Mouse (Mus musculus) forebrain, postnatal 0 days (tissue): Measurements from ENCODE around the gene Tmprss11c. TPM values are rescaled to one million over a fixed set of nuclear protein-coding genes. Genes with fewer than 3 reads are reported as not detected.
"Not testable (repeated sequence)": the region's sequence is repeated elsewhere in the genome, so short reads cannot be mapped to it uniquely, and the experiment has no call there.

Experiments used
- ATAC-seq: fragments of 200-750 bp; cut with Nextera tagmentation; 2 replicates; pipeline ENCODE4 v1.8.0; 2017; ENCODE audit warnings: mild to moderate bottlenecking, moderate library complexity
- DNase-seq: peaks from one replicate; pipeline ENCODE4 v3.0.0-alpha.2; 2015
- H3K27ac ChIP-seq: fragments of 300-500 bp; sonication (generic); 2 replicates; pipeline ENCODE4 v1.5.1; 2014; ENCODE audit warnings: low read depth, mild to moderate bottlenecking, antibody characterized with exemption, low read length, moderate library complexity, mixed read lengths
- H3K27me3 ChIP-seq: fragments of 300-500 bp; sonication (generic); 2 replicates; pipeline ENCODE4 v1.6.1; 2014; ENCODE audit warnings: mild to moderate bottlenecking, low read length, mixed read lengths; ENCODE audit not compliant: insufficient read depth
- H3K36me3 ChIP-seq: fragments of 300-500 bp; sonication (generic); 2 replicates; pipeline ENCODE4 v1.6.1; 2014; ENCODE audit warnings: mild to moderate bottlenecking, moderate library complexity; ENCODE audit not compliant: insufficient read depth
- H3K4me1 ChIP-seq: fragments of 300-500 bp; sonication (generic); 2 replicates; pipeline ENCODE4 v1.6.1; 2014; ENCODE audit warnings: antibody characterized with exemption; ENCODE audit not compliant: insufficient read depth
- H3K4me2 ChIP-seq: fragments of 300-500 bp; sonication (generic); 2 replicates; pipeline ENCODE4 v1.6.1; 2014; ENCODE audit warnings: low read depth, mild to moderate bottlenecking, moderate library complexity
- H3K4me3 ChIP-seq: fragments of 300-500 bp; sonication (generic); 2 replicates; pipeline ENCODE4 v1.5.1; 2014; ENCODE audit warnings: low read depth, low read length, mixed read lengths
- H3K9ac ChIP-seq: fragments of 300-500 bp; sonication (generic); 2 replicates; pipeline ENCODE4 v1.6.1; 2014; ENCODE audit warnings: mild to moderate bottlenecking
- H3K9me3 ChIP-seq: fragments of 300-500 bp; sonication (generic); 2 replicates; pipeline ENCODE4 v1.6.1; 2016; ENCODE audit warnings: low read length
- CTCF ChIP-seq: sonication (generic); IDR thresholded peaks from 2 replicates; pipeline ENCODE4 v1.5.1; 2016; ENCODE audit warnings: antibody characterized with exemption, control low read depth, low read depth
- WGBS: fragments of 180-500 bp; shearing (Covaris S2); extraction: QIAGEN DNeasy Blood & Tissue Kit; methylation state at CpG from one replicate; pipeline ENCODE4 v1.1.7; 2014; 5-methylcytosine and 5-hydroxymethylcytosine counted together
- polyA plus RNA-seq: library from polyadenylated mRNA; unstranded; fragments of >200 nt; fragmentation: Nextera tagmentation; extraction: Ambion mirVana; gene quantifications from 2 replicates; pipeline ENCODE4 v1.2.1, GENCODE M21; 2015
- total RNA-seq: library from RNA; depleted of rRNA; stranded (reverse); fragments of >200 nt; gene quantifications from 2 replicates; pipeline ENCODE4 v1.2.3, GENCODE M21; 2014; rRNA removed

The Tmprss11c gene
- not detected in 2 replicates for total RNA-seq
- not detected in 2 replicates for polyA plus RNA-seq

DNA sequence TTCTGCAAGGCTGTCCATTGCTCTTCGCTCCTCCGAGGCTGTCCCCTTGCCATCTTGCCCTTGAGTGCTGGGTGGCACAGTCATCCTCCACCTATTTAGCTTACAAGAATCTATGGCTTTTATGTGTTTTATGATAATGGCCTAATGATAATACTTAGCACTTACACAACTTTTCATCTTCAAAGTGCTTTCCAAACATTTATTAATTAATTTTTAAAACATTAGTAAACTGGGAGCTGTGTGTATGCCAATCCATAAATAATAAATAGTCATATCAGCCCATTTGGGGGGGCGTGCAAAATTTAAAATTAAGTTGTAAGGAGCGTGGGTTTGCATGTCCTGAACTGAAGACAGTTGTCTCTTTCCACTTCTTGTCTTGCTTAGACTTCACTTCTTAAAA is at the start of gene Tmprss11c:
Gene Tmprss11c, minus strand, starts transcription at position 101 of the 400 bp plus-strand sequence.
- TF ChIP-seq CTCF = no peak
- Histone ChIP-seq H3K27ac (no peak within 1 kb of the TSS), H3K9ac (no peak within 1 kb of the TSS), H3K9me3 (no peaks in the 10 kb centered on the region), H3K4me1 (no peaks in the 10 kb centered on the region), H3K27me3 (no peaks in the 10 kb centered on the region), H3K36me3 (no peaks in the 10 kb centered on the region), H3K4me3 (no peak within 1 kb of the TSS), H3K4me2 (no peak within 1 kb of the TSS)
- ATAC-seq (no peak), DNase-seq (no peak)
- 89% methylated on average over 4 of the region's 4 CpGs for WGBS

DNA sequence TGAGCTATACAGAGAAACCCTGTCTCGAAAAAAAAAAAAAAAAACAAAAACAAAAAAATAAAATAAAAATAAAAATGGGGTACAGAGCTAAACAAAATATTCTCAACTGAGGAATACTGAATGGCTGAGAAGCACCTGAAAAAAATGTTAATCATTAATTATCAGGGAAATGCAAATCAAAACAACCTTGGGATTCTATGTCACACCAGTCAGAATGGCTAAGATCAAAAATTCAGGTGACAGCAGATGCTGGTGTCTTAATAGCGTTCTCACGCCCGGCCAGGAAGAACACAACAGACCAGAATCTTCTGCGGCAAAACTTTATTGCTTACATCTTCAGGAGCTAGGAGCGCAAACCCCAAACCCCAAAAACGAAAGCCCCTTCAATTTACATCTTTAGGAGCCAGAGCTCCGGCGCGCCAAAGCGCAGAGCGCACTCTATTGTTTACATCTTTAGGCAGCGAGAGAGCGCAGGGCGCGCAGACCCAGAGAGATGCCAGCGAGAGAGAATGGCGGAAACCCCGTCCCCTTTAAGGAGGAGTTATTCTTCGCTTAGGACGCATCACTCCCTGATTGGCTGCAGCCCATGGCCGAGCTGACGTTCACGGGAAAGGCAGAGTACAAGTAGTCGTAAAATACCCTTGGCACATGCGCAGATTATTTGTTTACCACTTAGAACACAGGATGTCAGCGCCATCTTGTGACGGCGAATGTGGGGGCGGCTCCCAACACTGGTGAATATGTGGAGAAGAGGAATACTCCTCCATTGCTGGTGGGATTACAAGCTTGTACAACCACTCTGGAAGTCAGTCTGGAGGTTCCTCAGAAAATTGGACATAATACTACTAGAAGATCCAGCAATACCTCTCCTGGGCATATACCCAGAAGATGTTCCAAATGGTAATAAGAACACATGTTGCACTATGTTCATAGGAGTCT is 29.2 kb upstream of the Tmprss11c start:
- Histone ChIP-seq H3K4me2 (peak overlapping the region; percentile 38), H3K9ac (peak overlapping the region; percentile 40; the same call in 1 of the 2 replicates), H3K4me3 (peak overlapping the region; percentile 28)
- DNase-seq (peak; percentile 32), ATAC-seq (peak; percentile 90)
- 0 out of 2 replicates have a peak, but pooled peaks have one; percentile 12 for TF ChIP-seq CTCF
- not testable (repeated sequence) for H3K36me3 ChIP-seq, H3K4me1 ChIP-seq, H3K27ac ChIP-seq, H3K9me3 ChIP-seq, H3K27me3 ChIP-seq
- WGBS = 49% methylated on average over 27 of the region's 30 CpGs

DNA sequence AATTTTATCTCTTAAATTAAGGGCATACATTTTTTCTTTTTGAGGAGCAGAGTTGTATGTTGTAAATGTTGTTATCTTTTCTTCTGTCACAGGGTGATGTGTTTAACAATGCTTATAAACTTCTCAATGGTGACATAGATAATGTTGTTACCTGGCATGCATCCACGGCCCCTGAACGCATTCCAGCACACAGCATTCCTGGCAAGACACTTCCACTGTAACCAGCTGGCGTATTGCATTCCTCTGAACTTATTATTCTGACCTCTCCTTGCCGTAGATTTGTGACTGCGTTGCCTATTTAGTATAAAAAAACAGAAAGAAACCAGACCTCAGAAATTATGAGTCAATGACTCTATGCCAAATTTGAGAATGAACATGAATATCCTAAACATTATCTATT is 17.0 kb upstream of the Tmprss11c start:
- Histone ChIP-seq H3K9ac (no peak overlapping the region), H3K4me2 (no peak overlapping the region), H3K27ac (no peak overlapping the region), H3K4me1 (no peaks in the 10 kb centered on the region), H3K9me3 (no peaks in the 10 kb centered on the region), H3K4me3 (no peak overlapping the region), H3K36me3 (no peaks in the 10 kb centered on the region), H3K27me3 (no peaks in the 10 kb centered on the region)
- no peak for DNase-seq
- WGBS = 58% methylated on average over 5 of the region's 5 CpGs
- TF ChIP-seq CTCF = no peak
- no peak for ATAC-seq

DNA sequence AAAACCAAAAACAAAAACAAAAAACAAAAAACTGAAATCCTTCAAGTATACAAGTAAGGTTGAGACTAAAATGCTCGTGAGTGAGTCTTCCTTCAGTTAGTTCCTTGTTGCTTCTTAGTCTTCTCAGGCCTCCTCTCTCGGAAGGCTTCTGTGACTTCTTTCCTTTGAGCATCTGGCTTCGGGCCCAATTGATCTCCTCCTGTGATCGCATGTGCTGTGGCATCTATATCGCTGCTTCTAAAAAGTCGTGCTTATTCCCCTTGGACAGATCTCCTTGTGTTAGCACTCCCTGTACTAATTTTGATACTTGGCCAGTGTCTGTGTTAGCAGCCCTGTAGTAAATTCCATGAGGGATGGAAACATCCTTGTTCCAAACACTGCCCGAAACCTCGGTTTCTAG is 14.8 kb upstream of the Tmprss11c start:
- DNase-seq (no peak), ATAC-seq (no peak)
- H3K4me3 ChIP-seq = no peak overlapping the region
- WGBS = 83% methylated on average over 8 of the region's 8 CpGs
- no peaks in the 10 kb centered on the region for H3K4me1 ChIP-seq
- no peak for TF ChIP-seq CTCF
- no peaks in the 10 kb centered on the region for H3K9me3 ChIP-seq
- H3K36me3 ChIP-seq = no peaks in the 10 kb centered on the region
- H3K27ac ChIP-seq = no peak overlapping the region
- H3K27me3 ChIP-seq = no peaks in the 10 kb centered on the region
- H3K4me2 ChIP-seq = no peak overlapping the region
- no peak overlapping the region for H3K9ac ChIP-seq

DNA sequence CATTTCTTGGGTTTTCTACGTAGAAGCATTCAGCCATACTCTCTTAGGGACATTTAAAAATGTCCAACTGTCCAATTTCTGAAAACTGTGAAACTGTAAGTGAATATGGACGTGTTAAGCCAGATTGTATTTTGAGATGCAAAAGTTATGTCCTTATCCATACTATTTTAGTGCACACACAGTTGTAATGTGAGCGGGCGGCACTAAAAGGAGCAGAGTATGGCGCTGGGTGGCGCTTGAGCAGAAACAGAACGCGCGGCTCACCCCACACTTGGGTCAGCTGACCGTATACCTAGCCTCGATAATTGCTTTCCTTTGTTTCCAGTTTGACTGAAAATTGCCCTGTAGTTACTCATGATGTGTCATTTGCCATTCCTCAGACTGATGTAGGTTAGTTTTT is 42.5 kb downstream of the Tmprss11c start:
- Histone ChIP-seq H3K27me3 (no peaks in the 10 kb centered on the region), H3K4me2 (no peak overlapping the region), H3K9me3 (no peaks in the 10 kb centered on the region), H3K36me3 (no peaks in the 10 kb centered on the region), H3K9ac (no peak overlapping the region), H3K27ac (no peak overlapping the region), H3K4me3 (no peak overlapping the region), H3K4me1 (no peaks in the 10 kb centered on the region)
- ATAC-seq (peak; percentile 40; the same call in 1 of the 2 replicates), DNase-seq (no peak)
- 92% methylated on average over 11 of the region's 11 CpGs for WGBS
- TF ChIP-seq CTCF = no peak

DNA sequence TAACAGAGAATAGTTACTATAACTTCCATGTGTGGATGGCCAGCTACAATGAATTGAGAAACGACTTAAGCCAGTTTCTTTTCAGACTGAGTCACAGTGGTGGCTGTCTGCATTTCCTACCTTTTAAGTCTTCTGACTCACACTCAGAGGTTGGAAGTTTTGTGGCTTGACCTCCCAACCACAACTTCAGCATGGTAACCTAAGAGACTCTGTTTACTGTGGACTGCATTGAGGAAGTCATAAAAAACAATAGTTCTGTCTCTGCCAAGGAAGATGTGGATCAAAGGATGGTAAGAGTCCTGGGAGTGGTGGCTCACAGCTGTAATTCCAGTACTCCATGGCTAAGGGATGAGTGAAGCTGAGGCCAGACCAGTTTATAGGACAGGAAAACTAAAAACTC is 44.2 kb downstream of the Tmprss11c start:
- Histone ChIP-seq H3K27me3 (no peaks in the 10 kb centered on the region), H3K27ac (no peak overlapping the region), H3K9me3 (no peaks in the 10 kb centered on the region), H3K4me3 (no peak overlapping the region), H3K36me3 (no peaks in the 10 kb centered on the region), H3K9ac (no peak overlapping the region), H3K4me1 (no peaks in the 10 kb centered on the region), H3K4me2 (no peak overlapping the region)
- DNase-seq (no peak), ATAC-seq (no peak)
- WGBS = 65% methylated on average over 1 of the region's 1 CpGs
- TF ChIP-seq CTCF = no peak

DNA sequence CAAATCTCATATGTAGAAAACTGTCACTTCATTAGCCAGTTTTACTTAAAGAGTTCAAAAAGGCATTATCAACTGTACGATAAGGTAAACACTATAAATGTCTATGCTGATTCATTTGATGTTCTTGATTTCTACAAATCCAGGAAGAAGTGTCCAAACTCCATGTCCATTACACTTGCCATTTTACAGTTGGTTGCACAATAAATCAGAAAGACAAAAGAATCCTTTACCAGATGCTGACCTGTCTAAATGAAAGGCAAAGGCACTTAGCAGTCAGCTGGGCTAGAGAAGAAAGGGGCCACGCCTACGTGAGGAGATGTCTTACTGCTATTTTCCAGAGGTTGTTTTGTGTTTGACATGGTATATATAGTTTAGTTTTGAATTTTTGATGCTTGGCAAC is 44.8 kb downstream of the Tmprss11c start:
- no peak for DNase-seq
- no peak overlapping the region for H3K27ac ChIP-seq
- H3K4me1 ChIP-seq = no peaks in the 10 kb centered on the region
- no peak for ATAC-seq
- no peaks in the 10 kb centered on the region for H3K9me3 ChIP-seq
- whole genome bisulfite sequencing = 86% methylated on average over 3 of the region's 3 CpGs
- no peak overlapping the region for H3K4me2 ChIP-seq
- no peaks in the 10 kb centered on the region for H3K36me3 ChIP-seq
- no peaks in the 10 kb centered on the region for H3K27me3 ChIP-seq
- TF ChIP-seq CTCF = no peak
- H3K9ac ChIP-seq = no peak overlapping the region
- H3K4me3 ChIP-seq = no peak overlapping the region
